Mouse (Mus musculus): ENCODE results near the gene B230217C12Rik. TPM values are rescaled to one million over a fixed set of nuclear protein-coding genes. Genes with fewer than 3 reads are reported as not detected.

The B230217C12Rik gene
- polyA plus RNA-seq, 1 experiment from 2014 or later, result 2.9 TPM

- no peaks in the 10 kb centered on the region for H3K9me3 ChIP-seq (replicated peaks)
- WGBS, result 55% methylated on average over 7 of the region's 7 CpGs
- H3K27me3 ChIP-seq, result no peaks in the 10 kb centered on the region
- no peak overlapping the region for H3K27ac ChIP-seq
- no peak overlapping the region for H3K4me3 ChIP-seq
- H3K9ac ChIP-seq, result no peak overlapping the region
- no peak for ATAC-seq (replicated peaks; ENCODE audit: insufficient number of reproducible peaks, insufficient read depth, low FRiP score, low read depth)
- H3K36me3 ChIP-seq, result peaks cover 9% of the 10 kb centered on the region; the same call in 1 of the 2 replicates
- peaks cover 91% of the 10 kb centered on the region for H3K4me1 ChIP-seq (replicated peaks)
- no peak overlapping the region for H3K4me2 ChIP-seq
Observed at GRCm38 (mm10) chr11:97810356-97810755, 30.2 kb upstream of the B230217C12Rik start.

GRCm38 (mm10) chr11:97810970-97811369 is 29.6 kb upstream of the B230217C12Rik start:
- Histone ChIP-seq H3K9ac (no peak overlapping the region), H3K27me3 (no peaks in the 10 kb centered on the region), H3K9me3 (replicated peaks) (no peaks in the 10 kb centered on the region), H3K36me3 (peaks cover 15% of the 10 kb centered on the region), H3K27ac (no peak overlapping the region), H3K4me1 (replicated peaks) (peaks cover 91% of the 10 kb centered on the region), H3K4me3 (no peak overlapping the region), H3K4me2 (no peak overlapping the region)
- WGBS, result 62% methylated on average over 3 of the region's 3 CpGs
- ATAC-seq (replicated peaks; ENCODE audit: insufficient number of reproducible peaks, insufficient read depth, low FRiP score, low read depth), result no peak

DNA sequence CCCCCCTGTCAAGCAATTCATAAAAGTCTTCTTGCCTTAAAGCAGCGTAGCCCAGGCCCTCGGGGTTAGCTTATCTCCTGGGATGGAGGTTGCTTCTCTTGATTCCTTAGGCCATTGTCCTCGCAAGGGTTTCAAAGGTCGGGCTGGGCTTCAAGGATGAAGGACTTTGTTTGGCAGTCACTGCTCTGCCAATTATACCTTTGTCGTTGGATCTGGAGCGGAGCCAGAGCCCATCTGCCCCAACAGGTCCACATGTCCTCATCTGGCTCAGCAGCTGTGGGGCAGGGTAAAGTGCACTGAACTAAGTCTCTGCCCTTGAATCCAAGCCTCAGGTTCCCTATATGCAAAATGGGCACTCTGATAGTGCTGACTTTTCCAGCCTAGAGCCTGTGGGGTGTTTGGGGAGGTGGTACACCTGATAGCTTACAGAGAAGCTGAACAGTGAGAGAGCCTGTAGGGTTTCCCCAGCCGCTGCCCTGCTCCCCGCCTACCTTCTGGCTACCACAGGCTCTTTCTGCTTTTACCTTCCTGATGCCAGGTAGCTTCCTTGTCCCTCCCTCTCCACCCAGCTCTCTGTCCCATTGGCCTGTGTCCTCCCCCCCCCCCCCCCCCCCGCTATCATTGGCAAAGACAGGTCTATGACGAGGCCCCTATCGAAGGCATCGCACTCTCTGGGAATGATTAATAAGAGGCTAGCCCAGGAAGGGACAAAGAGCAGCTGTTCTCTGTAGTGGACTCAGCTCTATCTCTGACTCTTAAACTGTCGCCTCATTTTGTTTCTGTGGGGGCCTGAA is 28.8 kb upstream of the B230217C12Rik start:
- Histone ChIP-seq H3K4me2 (no peak overlapping the region), H3K36me3 (peaks cover 21% of the 10 kb centered on the region), H3K9ac (no peak overlapping the region), H3K27me3 (no peaks in the 10 kb centered on the region), H3K4me3 (no peak overlapping the region), H3K9me3 (replicated peaks) (no peaks in the 10 kb centered on the region), H3K27ac (no peak overlapping the region), H3K4me1 (replicated peaks) (peaks cover 91% of the 10 kb centered on the region)
- 42% methylated on average over 12 of the region's 13 CpGs for WGBS
- ATAC-seq (replicated peaks; ENCODE audit: insufficient number of reproducible peaks, insufficient read depth, low FRiP score, low read depth), result no peak

- Histone ChIP-seq H3K9ac (no peak overlapping the region; the same call in 1 of the 2 replicates), H3K4me3 (no peak overlapping the region), H3K9me3 (replicated peaks) (no peaks in the 10 kb centered on the region), H3K36me3 (peaks cover 17% of the 10 kb centered on the region), H3K4me2 (no peak overlapping the region), H3K4me1 (replicated peaks) (peaks cover 92% of the 10 kb centered on the region), H3K27ac (no peak overlapping the region), H3K27me3 (no peaks in the 10 kb centered on the region)
- ATAC-seq (replicated peaks; ENCODE audit: insufficient number of reproducible peaks, insufficient read depth, low FRiP score, low read depth), result no peak
- WGBS, result 58% methylated on average over 3 of the region's 3 CpGs
Observed at GRCm38 (mm10) chr11:97812491-97812921, 28.1 kb upstream of the B230217C12Rik start.

DNA sequence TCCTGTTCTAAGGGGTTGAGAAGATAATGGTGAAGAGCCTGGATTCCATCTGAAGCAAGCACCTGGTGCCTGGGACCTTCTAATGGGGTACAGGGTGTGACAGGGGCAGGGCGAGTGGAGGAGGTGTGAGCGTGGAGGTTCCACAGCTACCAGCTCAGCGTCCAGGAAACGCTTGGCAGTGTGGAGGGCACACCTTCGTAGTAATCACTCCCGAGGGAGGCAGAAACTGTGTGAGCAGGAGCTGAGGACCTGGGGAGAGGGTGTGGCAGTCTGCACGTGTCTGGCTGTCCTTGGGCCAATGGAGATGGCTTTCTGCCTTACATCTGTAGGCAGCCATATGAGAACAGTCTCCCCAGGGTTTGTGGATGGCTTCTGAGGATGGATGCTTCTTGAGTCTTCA is 27.5 kb upstream of the B230217C12Rik start:
- H3K36me3 ChIP-seq, result peaks cover 17% of the 10 kb centered on the region
- H3K27ac ChIP-seq, result no peak overlapping the region
- H3K9ac ChIP-seq, result no peak overlapping the region
- peaks cover 92% of the 10 kb centered on the region for H3K4me1 ChIP-seq (replicated peaks)
- H3K4me3 ChIP-seq, result no peak overlapping the region
- no peak for ATAC-seq (replicated peaks; ENCODE audit: insufficient number of reproducible peaks, insufficient read depth, low FRiP score, low read depth)
- H3K4me2 ChIP-seq, result no peak overlapping the region
- no peaks in the 10 kb centered on the region for H3K27me3 ChIP-seq
- WGBS, result 55% methylated on average over 7 of the region's 7 CpGs
- H3K9me3 ChIP-seq (replicated peaks), result no peaks in the 10 kb centered on the region

DNA sequence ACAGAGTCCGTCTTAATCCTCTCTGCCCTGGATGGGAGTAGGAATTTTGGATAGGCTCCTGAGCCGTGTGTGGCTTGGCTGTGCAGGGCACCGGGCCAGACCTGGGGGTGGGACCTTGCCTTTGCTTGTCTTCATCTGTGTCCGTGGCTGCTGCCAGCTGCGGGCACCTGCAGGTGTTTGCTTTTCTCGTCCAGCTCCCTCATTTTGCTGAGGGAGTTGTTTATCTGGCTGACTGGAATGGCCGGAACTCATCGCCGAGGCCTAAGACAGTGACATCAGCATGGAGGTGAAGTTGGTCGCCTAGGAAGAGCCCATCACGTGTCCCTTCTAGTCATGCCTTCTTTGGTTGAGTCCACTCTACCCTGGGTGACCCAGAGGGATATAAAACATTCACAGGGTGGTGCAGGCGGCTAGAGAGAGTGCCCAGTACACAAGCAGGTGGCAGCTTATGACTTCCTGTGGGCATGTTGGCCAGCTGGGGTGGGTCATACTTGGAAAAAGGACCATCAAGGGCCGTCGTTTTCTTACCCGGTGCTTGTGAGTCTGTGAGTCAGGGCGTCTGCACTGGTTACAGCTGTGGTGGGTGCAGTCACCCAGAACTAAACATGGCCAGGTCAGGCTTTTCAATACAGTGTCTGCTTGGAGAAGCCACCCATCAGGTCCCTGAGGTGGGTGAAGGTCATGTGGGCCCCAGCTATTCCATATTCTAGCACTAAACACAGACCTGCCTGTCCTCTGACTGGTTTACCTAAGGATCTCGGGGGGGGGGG is 26.6 kb upstream of the B230217C12Rik start:
- H3K4me1 ChIP-seq (replicated peaks), result peaks cover 92% of the 10 kb centered on the region
- H3K27me3 ChIP-seq, result no peaks in the 10 kb centered on the region
- H3K9me3 ChIP-seq (replicated peaks), result no peaks in the 10 kb centered on the region
- ATAC-seq (replicated peaks; ENCODE audit: insufficient number of reproducible peaks, insufficient read depth, low FRiP score, low read depth), result no peak
- H3K27ac ChIP-seq, result no peak overlapping the region
- H3K4me2 ChIP-seq, result no peak overlapping the region
- no peak overlapping the region for H3K4me3 ChIP-seq
- WGBS, result 76% methylated on average over 17 of the region's 17 CpGs
- no peak overlapping the region for H3K9ac ChIP-seq
- peaks cover 17% of the 10 kb centered on the region for H3K36me3 ChIP-seq

- WGBS, result 70% methylated on average over 11 of the region's 11 CpGs
- H3K36me3 ChIP-seq, result peaks cover 22% of the 10 kb centered on the region
- H3K9ac ChIP-seq, result no peak overlapping the region
- peak overlapping the region; percentile 19; the same call in 1 of the 2 replicates for H3K27ac ChIP-seq
- H3K4me3 ChIP-seq, result no peak overlapping the region
- no peak for ATAC-seq (replicated peaks; ENCODE audit: insufficient number of reproducible peaks, insufficient read depth, low FRiP score, low read depth)
- H3K27me3 ChIP-seq, result no peaks in the 10 kb centered on the region
- H3K4me2 ChIP-seq, result no peak overlapping the region
- H3K9me3 ChIP-seq (replicated peaks), result no peaks in the 10 kb centered on the region
- peaks cover 90% of the 10 kb centered on the region for H3K4me1 ChIP-seq (replicated peaks)
Observed at GRCm38 (mm10) chr11:97815736-97816135, 24.8 kb upstream of the B230217C12Rik start.

DNA sequence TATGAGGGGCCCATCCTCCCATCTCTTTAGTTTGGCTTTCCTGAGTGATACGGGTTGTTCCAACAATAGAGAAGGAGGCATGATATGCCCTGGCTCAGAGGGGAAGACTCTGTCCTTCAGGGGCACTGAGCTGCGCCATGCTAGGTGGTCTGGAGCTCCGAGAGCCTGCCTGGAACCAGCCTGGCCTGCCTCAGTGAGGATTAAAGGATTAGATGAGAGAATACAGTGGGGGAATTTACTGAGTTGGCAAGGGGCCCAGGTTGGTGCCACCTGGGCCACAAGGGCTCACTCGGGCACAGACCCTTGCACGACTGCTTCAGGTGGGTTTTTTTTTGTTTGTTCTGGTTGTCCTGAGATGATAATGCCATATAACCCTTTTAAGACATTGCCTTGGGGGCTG is 24.4 kb upstream of the B230217C12Rik start:
- Histone ChIP-seq H3K27me3 (no peaks in the 10 kb centered on the region), H3K27ac (0 out of 2 replicates have a peak overlapping the region, but pooled peaks have one; percentile 19), H3K36me3 (peaks cover 22% of the 10 kb centered on the region), H3K9me3 (replicated peaks) (no peaks in the 10 kb centered on the region), H3K4me2 (no peak overlapping the region), H3K4me3 (no peak overlapping the region), H3K9ac (peak overlapping the region; percentile 2; the same call in 1 of the 2 replicates), H3K4me1 (replicated peaks) (peaks cover 90% of the 10 kb centered on the region)
- WGBS, result 64% methylated on average over 5 of the region's 5 CpGs
- no peak for ATAC-seq (replicated peaks; ENCODE audit: insufficient number of reproducible peaks, insufficient read depth, low FRiP score, low read depth)

GRCm38 (mm10) chr11:97816916-97817315 is 23.7 kb upstream of the B230217C12Rik start:
- Histone ChIP-seq H3K4me1 (replicated peaks) (peaks cover 90% of the 10 kb centered on the region), H3K9me3 (replicated peaks) (no peaks in the 10 kb centered on the region), H3K36me3 (peaks cover 22% of the 10 kb centered on the region), H3K27me3 (no peaks in the 10 kb centered on the region), H3K4me2 (peak overlapping the region; percentile 26; the same call in 1 of the 2 replicates), H3K4me3 (no peak overlapping the region), H3K27ac (peak overlapping the region; percentile 74), H3K9ac (peak overlapping the region; percentile 19; the same call in 1 of the 2 replicates)
- 44% methylated on average over 9 of the region's 9 CpGs for WGBS
- no peak for ATAC-seq (replicated peaks; ENCODE audit: insufficient number of reproducible peaks, insufficient read depth, low FRiP score, low read depth)

DNA sequence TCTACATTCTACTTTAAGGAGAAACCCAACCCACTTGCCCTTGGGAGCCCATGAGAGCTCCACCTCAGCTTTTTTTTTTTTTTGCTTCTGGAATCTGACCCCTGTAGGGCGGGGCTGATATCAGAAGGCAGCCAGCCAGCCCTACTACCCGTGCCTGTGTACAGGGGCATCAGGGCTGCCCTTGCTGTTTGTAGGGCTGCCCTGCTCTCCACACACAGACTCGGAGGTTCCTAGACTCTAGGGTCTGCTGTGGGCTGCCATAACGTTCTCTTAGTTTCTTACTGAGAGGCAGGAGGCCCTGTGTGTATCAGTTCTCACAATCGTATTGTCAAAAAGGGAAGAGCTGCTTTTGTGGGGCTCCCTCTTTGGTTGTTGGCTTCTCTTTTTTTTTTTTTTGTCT is 23.2 kb upstream of the B230217C12Rik start:
- Histone ChIP-seq H3K27ac (peak overlapping the region; percentile 74), H3K36me3 (peaks cover 22% of the 10 kb centered on the region), H3K9ac (no peak overlapping the region), H3K27me3 (no peaks in the 10 kb centered on the region), H3K9me3 (replicated peaks) (no peaks in the 10 kb centered on the region), H3K4me2 (peak overlapping the region; percentile 26), H3K4me3 (no peak overlapping the region), H3K4me1 (replicated peaks) (peaks cover 85% of the 10 kb centered on the region)
- WGBS, result 29% methylated on average over 5 of the region's 5 CpGs
- ATAC-seq (replicated peaks; ENCODE audit: insufficient number of reproducible peaks, insufficient read depth, low FRiP score, low read depth), result no peak

DNA sequence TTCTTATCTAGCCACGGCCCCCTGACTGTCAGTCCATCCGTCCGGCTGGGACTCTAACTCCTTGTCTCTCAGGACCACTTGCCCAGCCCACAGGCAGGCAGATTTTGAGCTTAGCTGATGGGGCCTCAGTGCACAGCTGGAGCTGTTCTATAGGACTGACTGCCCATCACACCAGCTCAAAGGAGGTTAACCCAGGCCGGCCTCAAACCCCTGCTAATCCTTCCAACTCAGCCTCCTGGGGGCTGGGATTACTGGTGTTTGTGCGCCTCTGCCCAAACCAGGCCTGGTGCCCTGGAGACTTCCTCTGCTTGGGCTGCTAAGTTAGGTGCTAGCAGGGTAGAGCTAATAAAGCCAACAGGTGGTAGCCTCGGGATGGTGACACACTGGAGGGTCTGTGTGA is 22.6 kb upstream of the B230217C12Rik start:
- Histone ChIP-seq H3K4me3 (no peak overlapping the region), H3K9ac (no peak overlapping the region), H3K4me1 (replicated peaks) (peaks cover 79% of the 10 kb centered on the region), H3K9me3 (replicated peaks) (no peaks in the 10 kb centered on the region), H3K27ac (peak overlapping the region; percentile 69; the same call in 1 of the 2 replicates), H3K27me3 (no peaks in the 10 kb centered on the region), H3K4me2 (no peak overlapping the region), H3K36me3 (peaks cover 22% of the 10 kb centered on the region)
- ATAC-seq (replicated peaks; ENCODE audit: insufficient number of reproducible peaks, insufficient read depth, low FRiP score, low read depth), result no peak
- WGBS, result 61% methylated on average over 6 of the region's 6 CpGs

Measured in heart, embryonic 15.5 days (tissue).